Mouse (Mus musculus) forebrain, embryonic 16.5 days (tissue): ENCODE results near the gene 3110040M04Rik. TPM values are rescaled to one million over a fixed set of nuclear protein-coding genes. Genes with fewer than 3 reads are reported as not detected.
"Not testable (repeated sequence)": the region's sequence is repeated elsewhere in the genome, so short reads cannot be mapped to it uniquely, and the experiment has no call there.

Source experiments
- ATAC-seq: fragments of 200-750 bp; cut with Nextera tagmentation; 2 replicates; pipeline ENCODE4 v1.8.0; 2017; ENCODE audit warnings: mild to moderate bottlenecking, moderate library complexity
- H3K27ac ChIP-seq: fragments of 300-500 bp; sonication (generic); 2 replicates; pipeline ENCODE4 v1.5.1; 2014; ENCODE audit warnings: low read length, control low read depth
- H3K27me3 ChIP-seq: fragments of 300-500 bp; sonication (generic); replicated peaks from 2 replicates; pipeline ENCODE4 v1.6.1; 2014; ENCODE audit warnings: low read length; ENCODE audit not compliant: control insufficient read depth, insufficient read depth
- H3K36me3 ChIP-seq: fragments of 300-500 bp; sonication (generic); 2 replicates; pipeline ENCODE4 v1.6.1; 2014; ENCODE audit not compliant: control insufficient read depth, insufficient read depth
- H3K4me1 ChIP-seq: fragments of 300-500 bp; sonication (generic); replicated peaks from 2 replicates; pipeline ENCODE4 v1.6.1; 2014; ENCODE audit warnings: low read length; ENCODE audit not compliant: control insufficient read depth, insufficient read depth
- H3K4me2 ChIP-seq: fragments of 300-500 bp; sonication (generic); 2 replicates; pipeline ENCODE4 v1.6.1; 2014; ENCODE audit warnings: mild to moderate bottlenecking, low read length, control low read depth
- H3K4me3 ChIP-seq: fragments of 300-500 bp; sonication (generic); replicated peaks from 2 replicates; pipeline ENCODE4 v1.5.1; 2014; ENCODE audit warnings: mild to moderate bottlenecking, low read length, control low read depth
- H3K9ac ChIP-seq: fragments of 300-500 bp; sonication (generic); replicated peaks from 2 replicates; pipeline ENCODE4 v1.6.1; 2014; ENCODE audit warnings: low read depth, low read length, control low read depth
- H3K9me3 ChIP-seq: fragments of 300-500 bp; sonication (generic); 2 replicates; pipeline ENCODE4 v1.6.1; 2016; ENCODE audit warnings: low read length; ENCODE audit not compliant: control insufficient read depth
- WGBS: fragments of 180-500 bp; shearing (Covaris S2); extraction: QIAGEN DNeasy Blood & Tissue Kit; methylation state at CpG from one replicate; pipeline ENCODE4 v1.1.7; 2014; 5-methylcytosine and 5-hydroxymethylcytosine counted together
- polyA plus RNA-seq: library from polyadenylated mRNA; unstranded; fragments of >200 nt; fragmentation: Nextera tagmentation; extraction: Ambion mirVana; gene quantifications from 2 replicates; pipeline ENCODE4 v1.2.1, GENCODE M21; 2015

3110040M04Rik gene
- polyA plus RNA-seq, 1 experiment from 2014 or later = not detected

GRCm38 (mm10) chr1:151208944-151209343 lies 5.0 kb downstream of the 3110040M04Rik start:
- not testable (repeated sequence) for H3K27me3 ChIP-seq, ATAC-seq

GRCm38 (mm10) chr1:151209824-151210355 lies 6.0 kb downstream of the 3110040M04Rik start, which contains the start of gene Gm47996:
TSS of gene Gm47996 (plus strand) at chr1:151210131.
- not testable (repeated sequence) for ATAC-seq, H3K27me3 ChIP-seq, H3K36me3 ChIP-seq, H3K4me1 ChIP-seq, H3K27ac ChIP-seq, H3K9me3 ChIP-seq, H3K4me3 ChIP-seq, H3K4me2 ChIP-seq, H3K9ac ChIP-seq
- WGBS = 91% methylated on average over 4 of the region's 8 CpGs

More at GRCm38 (mm10) chr1:151208944-151209343, 5.0 kb downstream of the 3110040M04Rik start:
- H3K4me2 ChIP-seq, H3K27ac ChIP-seq, H3K36me3 ChIP-seq, H3K4me3 ChIP-seq, H3K4me1 ChIP-seq, H3K9me3 ChIP-seq, H3K9ac ChIP-seq: not testable (repeated sequence)

- 95% methylated on average over 5 of the region's 5 CpGs for WGBS
- H3K36me3 ChIP-seq, ATAC-seq, H3K4me2 ChIP-seq, H3K9me3 ChIP-seq, H3K27me3 ChIP-seq, H3K4me3 ChIP-seq, H3K4me1 ChIP-seq, H3K27ac ChIP-seq, H3K9ac ChIP-seq: not testable (repeated sequence)
Observed at GRCm38 (mm10) chr1:151211666-151212065, 7.7 kb downstream of the 3110040M04Rik start.

- no peak overlapping the region for H3K9ac ChIP-seq
- H3K4me2 ChIP-seq = no peak overlapping the region
- 75% methylated on average over 2 of the region's 2 CpGs for WGBS
- H3K36me3 ChIP-seq = no peaks in the 10 kb centered on the region
- H3K27ac ChIP-seq = no peak overlapping the region
- no peak for ATAC-seq
- no peaks in the 10 kb centered on the region for H3K27me3 ChIP-seq
- no peaks in the 10 kb centered on the region for H3K9me3 ChIP-seq
- no peaks in the 10 kb centered on the region for H3K4me1 ChIP-seq
- no peak overlapping the region for H3K4me3 ChIP-seq
Observed at GRCm38 (mm10) chr1:151214862-151215261, 10.9 kb downstream of the 3110040M04Rik start.

- Histone ChIP-seq H3K9ac (no peak overlapping the region), H3K27me3 (no peaks in the 10 kb centered on the region), H3K9me3 (no peaks in the 10 kb centered on the region), H3K36me3 (no peaks in the 10 kb centered on the region), H3K4me3 (no peak overlapping the region), H3K27ac (no peak overlapping the region), H3K4me2 (no peak overlapping the region), H3K4me1 (no peaks in the 10 kb centered on the region)
- WGBS = 71% methylated on average over 1 of the region's 1 CpGs
- ATAC-seq = no peak
Observed at GRCm38 (mm10) chr1:151215985-151216384, 12.1 kb downstream of the 3110040M04Rik start.

GRCm38 (mm10) chr1:151216417-151216816 lies 12.5 kb downstream of the 3110040M04Rik start:
- 77% methylated on average over 3 of the region's 3 CpGs for WGBS
- Histone ChIP-seq H3K27me3 (no peaks in the 10 kb centered on the region), H3K4me2 (no peak overlapping the region), H3K36me3 (no peaks in the 10 kb centered on the region), H3K27ac (no peak overlapping the region), H3K9me3 (no peaks in the 10 kb centered on the region), H3K4me1 (no peaks in the 10 kb centered on the region), H3K9ac (no peak overlapping the region), H3K4me3 (no peak overlapping the region)
- no peak for ATAC-seq

- H3K9me3 ChIP-seq = no peaks in the 10 kb centered on the region
- H3K4me1 ChIP-seq = no peaks in the 10 kb centered on the region
- no peak overlapping the region for H3K9ac ChIP-seq
- WGBS = 93% methylated on average over 5 of the region's 5 CpGs
- H3K36me3 ChIP-seq = no peaks in the 10 kb centered on the region
- H3K27ac ChIP-seq = no peak overlapping the region
- no peak overlapping the region for H3K4me2 ChIP-seq
- ATAC-seq = no peak
- no peaks in the 10 kb centered on the region for H3K27me3 ChIP-seq
- no peak overlapping the region for H3K4me3 ChIP-seq
Observed at GRCm38 (mm10) chr1:151219045-151219444, 15.1 kb downstream of the 3110040M04Rik start.

- Histone ChIP-seq H3K27ac (no peak overlapping the region), H3K36me3 (no peaks in the 10 kb centered on the region), H3K4me1 (no peaks in the 10 kb centered on the region), H3K9ac (no peak overlapping the region), H3K4me2 (no peak overlapping the region), H3K9me3 (no peaks in the 10 kb centered on the region), H3K27me3 (no peaks in the 10 kb centered on the region), H3K4me3 (no peak overlapping the region)
- ATAC-seq = no peak
- WGBS = 70% methylated on average over 7 of the region's 7 CpGs
Observed at GRCm38 (mm10) chr1:151220098-151220497, 16.2 kb downstream of the 3110040M04Rik start.

GRCm38 (mm10) chr1:151222561-151223267 lies 18.8 kb downstream of the 3110040M04Rik start:
- H3K4me3 ChIP-seq = no peak overlapping the region
- no peak overlapping the region for H3K27ac ChIP-seq
- 84% methylated on average over 10 of the region's 10 CpGs for WGBS
- no peaks in the 10 kb centered on the region for H3K36me3 ChIP-seq
- H3K9ac ChIP-seq = no peak overlapping the region
- no peak overlapping the region for H3K4me2 ChIP-seq
- no peaks in the 10 kb centered on the region for H3K9me3 ChIP-seq
- no peak for ATAC-seq
- H3K4me1 ChIP-seq = no peaks in the 10 kb centered on the region
- H3K27me3 ChIP-seq = no peaks in the 10 kb centered on the region
